Mouse (Mus musculus): ENCODE measurements at regions not wholly inside any gene's neighbourhood (a gene's known extent, or its start where the extent isn't known, plus 50 kb on each side); places are given as distances from the start of the nearest gene placed in this dataset.
"Not testable (repeated sequence)": the region's sequence is repeated elsewhere in the genome, so short reads cannot be mapped to it uniquely, and the experiment has no call there.

GRCm38 (mm10) chr5:60228966-60229365 is 1579.7 kb upstream of the G6pd2 start:
- intact Hi-C loops (cut with DNase I), result no loop called here
- DNase-seq (ENCODE audit: extremely low spot score in 1 of 2, low spot score in 2 of 2), result no peak

- intact Hi-C loops (cut with DNase I); DNase-seq (ENCODE audit: extremely low spot score in 1 of 2, low spot score in 2 of 2): not testable (repeated sequence)
These were observed 1577.3 kb upstream of the G6pd2 start for GRCm38 (mm10) chr5:60231232-60231891.

- no peak for DNase-seq (ENCODE audit: extremely low spot score in 1 of 2, low spot score in 2 of 2)
- intact Hi-C loops (cut with DNase I), result no loop called here
These were observed 1564.4 kb upstream of the G6pd2 start for GRCm38 (mm10) chr5:60244185-60244584.

- peak in 1 of 2 experiments; percentile 1 for DNase-seq (ENCODE audit: extremely low spot score in 1 of 2, low spot score in 2 of 2)
- intact Hi-C loops (cut with DNase I), result no loop called here
These were observed 1531.9 kb upstream of the G6pd2 start for GRCm38 (mm10) chr5:60276696-60277095.
